Comparison of ENCODE assay signal across 26 mouse cellular contexts in genomic region chr11:95245456-95245855, GRCm38 (mm10). TPM values are rescaled to one million over a fixed set of nuclear protein-coding genes. Genes with fewer than 3 reads are reported as not detected.
"Had no signal": no experiment of that assay in that cellular context is flagged by ENCODE, and none has a peak within 500 bp of the region (broad histone marks: within the 10 kb centered on the region; RNA-seq: fewer than 3 reads in every experiment).

No protein-coding gene starts in this region.

- ATAC-seq: forebrain, embryonic 13.5 days; forebrain, embryonic 14.5 days; forebrain, embryonic 15.5 days; forebrain, embryonic 16.5 days; forebrain, postnatal 0 days had no signal

- DNase-seq: cerebellum, adult 9-10 months; cerebellum, adult 9-11 months; cerebellum, postnatal 10 days; cerebellum, postnatal 14 days; cerebellum, postnatal 25 days; cerebellum, postnatal 36 days; embryo, embryonic 11 days; forebrain, postnatal 0 days; gastrocnemius, adult 2 months; gastrocnemius, postnatal 10 days; gastrocnemius, postnatal 14 days; gastrocnemius, postnatal 25 days; gastrocnemius, postnatal 36 days; heart, adult 11 months; heart, adult 18-20 months; heart, adult 2 months had no signal

RNA-seq across cellular contexts. Expression of gene Tac4, which starts 15.9 kb away (rescaled TPM):
- total RNA-seq: common myeloid progenitor, adult 5-6 weeks; forebrain, postnatal 0 days; gastrocnemius, adult 18-20 months; gastrocnemius, adult 2 months; gastrocnemius, adult 8-10 months; gastrocnemius, postnatal 10 days; gastrocnemius, postnatal 14 days; gastrocnemius, postnatal 36 days; gastrocnemius, postnatal 4 days; granulocyte monocyte progenitor cell, adult 5-6 weeks; heart, adult 18-20 months; heart, adult 2 months; heart, adult 8-10 months had no signal
